Mouse (Mus musculus) thymus, postnatal 14 days (tissue): ENCODE results near the gene Sept1.
A peak's percentile ranks its signal among the peaks of the same experiment; 100 is the strongest.

Experiments
- DNase-seq: peaks from one replicate; pipeline ENCODE4 v3.0.0; 2021

Sept1 gene

GRCm38 (mm10) chr7:127232622-127233367 is at the start of gene Sept1, which contains the start of gene Zfp553:
Gene Sept1 (minus strand): TSS chr7:127233130.
Gene Zfp553 (plus strand): TSS chr7:127233061.
- DNase-seq = peak; percentile 89

- DNase-seq = peak; percentile 68
Observed at GRCm38 (mm10) chr7:127282190-127282589, 49.3 kb upstream of the Sept1 start.

- peak; percentile 61 for DNase-seq
Observed at GRCm38 (mm10) chr7:127281114-127281513, 48.2 kb upstream of the Sept1 start.

- peak; percentile 59 for DNase-seq
Observed at GRCm38 (mm10) chr7:127280092-127280491, 47.2 kb upstream of the Sept1 start.

GRCm38 (mm10) chr7:127278311-127278710 is 45.4 kb upstream of the Sept1 start:
- DNase-seq = peak; percentile 87

GRCm38 (mm10) chr7:127276519-127276961 is 43.6 kb upstream of the Sept1 start:
- no peak for DNase-seq

GRCm38 (mm10) chr7:127273925-127274789 is 41.2 kb upstream of the Sept1 start, which contains the start of gene Sephs2:
Gene Sephs2 (minus strand): TSS chr7:127274055.
- DNase-seq = peak; percentile 95

GRCm38 (mm10) chr7:127273118-127273923 is 40.4 kb upstream of the Sept1 start:
- peak; percentile 56 for DNase-seq

- no peak for DNase-seq
Observed at GRCm38 (mm10) chr7:127272566-127272965, 39.6 kb upstream of the Sept1 start.

- DNase-seq = no peak
Observed at GRCm38 (mm10) chr7:127271093-127271492, 38.2 kb upstream of the Sept1 start.

GRCm38 (mm10) chr7:127270666-127271065 is 37.7 kb upstream of the Sept1 start:
- no peak for DNase-seq

GRCm38 (mm10) chr7:127270256-127270655 is 37.3 kb upstream of the Sept1 start:
- no peak for DNase-seq

GRCm38 (mm10) chr7:127263526-127263925 is 30.6 kb upstream of the Sept1 start:
- DNase-seq = no peak

GRCm38 (mm10) chr7:127262218-127262961 is 29.5 kb upstream of the Sept1 start:
- no peak for DNase-seq

- DNase-seq = peak; percentile 97
Observed at GRCm38 (mm10) chr7:127260309-127261111, 27.6 kb upstream of the Sept1 start, which contains the start of gene Dctpp1. Gene Dctpp1 (minus strand): TSS chr7:127260709.

- no peak for DNase-seq
Observed at GRCm38 (mm10) chr7:127259186-127259905, 26.4 kb upstream of the Sept1 start.

- DNase-seq = no peak
Observed at GRCm38 (mm10) chr7:127256518-127256917, 23.6 kb upstream of the Sept1 start.

GRCm38 (mm10) chr7:127255965-127256364 is 23.0 kb upstream of the Sept1 start:
- no peak for DNase-seq

GRCm38 (mm10) chr7:127255008-127255407 is 22.1 kb upstream of the Sept1 start:
- no peak for DNase-seq
